Mouse (Mus musculus) limb, embryonic 14.5 days (tissue): ENCODE measurements around the gene Cplx3. TPM values are rescaled to one million over a fixed set of nuclear protein-coding genes. Genes with fewer than 3 reads are reported as not detected.

Experiments used
- ATAC-seq: fragments of 200-750 bp; cut with Nextera tagmentation; 2 replicates; pipeline ENCODE4 v1.8.0; 2017; ENCODE audit warnings: low read depth, moderate number of reproducible peaks, moderate TSS enrichment; ENCODE audit not compliant: low FRiP score
- DNase-seq: peaks from one replicate; pipeline ENCODE4 v3.0.0-alpha.2; 2015; ENCODE audit warnings: low spot score
- H3K27ac ChIP-seq: fragments of 300-500 bp; sonication (generic); replicated peaks from 2 replicates; pipeline ENCODE4 v1.5.1; 2014; ENCODE audit warnings: low read depth, mild to moderate bottlenecking, low read length, moderate library complexity, mixed read lengths
- H3K27me3 ChIP-seq: fragments of 300-500 bp; sonication (generic); 2 replicates; pipeline ENCODE4 v1.6.1; 2014; ENCODE audit warnings: low read length, mixed read lengths; ENCODE audit not compliant: control insufficient read depth, insufficient read depth
- H3K36me3 ChIP-seq: fragments of 300-500 bp; sonication (generic); 2 replicates; pipeline ENCODE4 v1.6.1; 2014; ENCODE audit warnings: mild to moderate bottlenecking, low read length, moderate library complexity, mixed read lengths; ENCODE audit not compliant: control insufficient read depth, insufficient read depth
- H3K4me1 ChIP-seq: fragments of 300-500 bp; sonication (generic); 2 replicates; pipeline ENCODE4 v1.6.1; 2014; ENCODE audit warnings: antibody characterized with exemption, low read length, mixed read lengths; ENCODE audit not compliant: control insufficient read depth, insufficient read depth
- H3K4me2 ChIP-seq: fragments of 300-500 bp; sonication (generic); replicated peaks from 2 replicates; pipeline ENCODE4 v1.6.1; 2014; ENCODE audit warnings: low read depth, mild to moderate bottlenecking, low read length, moderate library complexity; ENCODE audit not compliant: severe bottlenecking
- H3K4me3 ChIP-seq: fragments of 300-500 bp; sonication (generic); replicated peaks from 2 replicates; pipeline ENCODE4 v1.5.1; 2014; ENCODE audit warnings: low read length
- H3K9ac ChIP-seq: fragments of 300-500 bp; sonication (generic); 2 replicates; pipeline ENCODE4 v1.6.1; 2014; ENCODE audit warnings: mild to moderate bottlenecking, low read depth, low read length, moderate library complexity; ENCODE audit not compliant: severe bottlenecking
- H3K9me3 ChIP-seq: fragments of 300-500 bp; sonication (generic); 2 replicates; pipeline ENCODE4 v1.6.1; 2016; ENCODE audit warnings: low read length; ENCODE audit not compliant: control insufficient read depth
- POLR2A ChIP-seq: fragments of 200-500 bp; IDR thresholded peaks from 2 replicates; pipeline ENCODE4 v1.8.0; 2012; ENCODE audit warnings: inconsistent platforms, mild to moderate bottlenecking, moderate library complexity, borderline replicate concordance; ENCODE audit not compliant: insufficient read depth, insufficient read length; ENCODE audit errors: extremely low read depth
- WGBS: fragments of 180-500 bp; shearing (Covaris S2); extraction: QIAGEN DNeasy Blood & Tissue Kit; methylation state at CpG from one replicate; pipeline ENCODE4 v1.1.7; 2014; 5-methylcytosine and 5-hydroxymethylcytosine counted together
- polyA plus RNA-seq, 2 experiments: library from polyadenylated mRNA; depleted of rRNA in 1 of 2; stranded (reverse) in 1 of 2; unstranded in 1 of 2; fragments of >200 nt; fragmentation: Nextera tagmentation in 1 of 2; extraction: Ambion mirVana in 1 of 2; gene quantifications; 2 replicates each; pipeline versions ENCODE4 v1.2.1 to v1.2.3; 2012 to 2014

The Cplx3 gene
- polyA plus RNA-seq, 2 experiments, result not detected

GRCm38 (mm10) chr9:57565741-57566221 is 40.3 kb downstream of the Cplx3 start:
- H3K9me3 ChIP-seq, result no peaks in the 10 kb centered on the region
- H3K4me3 ChIP-seq, result no peak overlapping the region
- H3K9ac ChIP-seq, result peak overlapping the region; percentile 3; the same call in 1 of the 2 replicates
- H3K4me1 ChIP-seq, result peaks cover 27% of the 10 kb centered on the region
- H3K4me2 ChIP-seq, result peak overlapping the region; percentile 18
- peak overlapping the region; percentile 81 for H3K27ac ChIP-seq
- peak; percentile 48 for ATAC-seq
- no peak for TF ChIP-seq POLR2A
- 34% methylated on average over 10 of the region's 10 CpGs for WGBS
- peak; percentile 70 for DNase-seq
- peaks cover 25% of the 10 kb centered on the region for H3K36me3 ChIP-seq
- H3K27me3 ChIP-seq, result no peaks in the 10 kb centered on the region

- peaks cover 27% of the 10 kb centered on the region for H3K4me1 ChIP-seq
- no peaks in the 10 kb centered on the region for H3K27me3 ChIP-seq
- H3K36me3 ChIP-seq, result peaks cover 20% of the 10 kb centered on the region
- no peak overlapping the region for H3K4me2 ChIP-seq
- DNase-seq (no peak), ATAC-seq (no peak)
- H3K9ac ChIP-seq, result no peak overlapping the region
- 87% methylated on average over 6 of the region's 6 CpGs for WGBS
- no peak overlapping the region for H3K4me3 ChIP-seq
- H3K27ac ChIP-seq, result no peak overlapping the region
- no peaks in the 10 kb centered on the region for H3K9me3 ChIP-seq
- no peak for TF ChIP-seq POLR2A
Measured at GRCm38 (mm10) chr9:57564609-57565008, 41.5 kb downstream of the Cplx3 start.

- no peak for TF ChIP-seq POLR2A
- ATAC-seq, result no peak
- no peaks in the 10 kb centered on the region for H3K27me3 ChIP-seq
- H3K36me3 ChIP-seq, result peaks cover 3% of the 10 kb centered on the region
- H3K27ac ChIP-seq, result 0 out of 2 replicates have a peak overlapping the region, but pooled peaks have one; percentile 4
- peaks cover 27% of the 10 kb centered on the region for H3K4me1 ChIP-seq
- peak; percentile 24 for DNase-seq
- H3K9me3 ChIP-seq, result no peaks in the 10 kb centered on the region
- no peak overlapping the region for H3K4me3 ChIP-seq
- WGBS, result 77% methylated on average over 4 of the region's 4 CpGs
- H3K4me2 ChIP-seq, result peak overlapping the region; percentile 11; the same call in 1 of the 2 replicates
- no peak overlapping the region for H3K9ac ChIP-seq
Measured at GRCm38 (mm10) chr9:57562896-57563372, 43.1 kb downstream of the Cplx3 start.

- no peak for ATAC-seq
- peak overlapping the region; percentile 87 for H3K4me2 ChIP-seq
- 75% methylated on average over 13 of the region's 13 CpGs for WGBS
- peaks cover 24% of the 10 kb centered on the region for H3K4me1 ChIP-seq
- no peaks in the 10 kb centered on the region for H3K9me3 ChIP-seq
- H3K27ac ChIP-seq, result 0 out of 2 replicates have a peak overlapping the region, but pooled peaks have one; percentile 13
- DNase-seq, result no peak
- TF ChIP-seq POLR2A, result no peak
- peak overlapping the region; percentile 69 for H3K4me3 ChIP-seq
- no peaks in the 10 kb centered on the region for H3K36me3 ChIP-seq
- no peaks in the 10 kb centered on the region for H3K27me3 ChIP-seq
- peak overlapping the region; percentile 66; the same call in 1 of the 2 replicates for H3K9ac ChIP-seq
Measured at GRCm38 (mm10) chr9:57561711-57562099, 44.4 kb downstream of the Cplx3 start.

- H3K27ac ChIP-seq, result peak within 1 kb of the TSS; percentile 63; the same call in 1 of the 2 replicates
- no peaks in the 10 kb centered on the region for H3K9me3 ChIP-seq
Measured at GRCm38 (mm10) chr9:57560861-57561710, 45.0 kb downstream of the Cplx3 start, which contains the start of gene Scamp2. TSS of gene Scamp2 (plus strand) at chr9:57560943.

More at GRCm38 (mm10) chr9:57560861-57561710, 45.0 kb downstream of the Cplx3 start, which contains the start of gene Scamp2:
- peak within 1 kb of the TSS; percentile 87 for H3K4me2 ChIP-seq
- ATAC-seq (peak; percentile 99), DNase-seq (peak; percentile 95)
- H3K36me3 ChIP-seq, result no peaks in the 10 kb centered on the region
- peak within 1 kb of the TSS; percentile 66 for H3K9ac ChIP-seq
- H3K4me3 ChIP-seq, result peak within 1 kb of the TSS; percentile 69
- H3K27me3 ChIP-seq, result no peaks in the 10 kb centered on the region
- WGBS, result 1% methylated on average over 37 of the region's 37 CpGs
- TF ChIP-seq POLR2A, result peak; percentile 52; the same call in 1 of the 2 replicates
- H3K4me1 ChIP-seq, result peaks cover 19% of the 10 kb centered on the region
